ENCODE assay signal across 11 mouse cellular contexts in the genomic region with DNA sequence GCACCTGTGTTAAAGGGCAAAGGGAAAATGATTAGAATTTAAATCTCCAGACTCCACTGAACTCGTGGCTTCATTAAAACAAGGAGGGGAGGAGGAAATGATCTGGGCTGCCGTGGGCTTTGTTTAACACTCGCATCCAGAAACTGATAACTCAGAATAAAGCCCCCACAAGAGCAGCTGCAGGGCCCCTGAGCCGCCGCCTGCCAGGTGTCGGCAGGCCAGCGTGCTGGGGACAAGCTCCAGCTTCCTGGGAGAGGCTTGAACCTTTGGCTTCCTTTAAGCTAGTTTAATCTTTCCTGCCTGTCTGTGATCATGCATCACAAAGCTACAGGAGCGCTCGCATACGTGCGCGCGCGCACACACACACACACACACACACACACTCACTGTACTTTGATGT.
DNase-seq lines count a peak whose midpoint lies in the region; ATAC-seq and TF ChIP-seq lines count a peak whose summit lies in the region.
"Had no signal": no experiment of that assay in that cellular context is flagged by ENCODE, and none has a peak within 500 bp of the region (broad histone marks: within the 10 kb centered on the region; RNA-seq: fewer than 3 reads in every experiment).

No protein-coding gene starts in this region.

- 53% methylated on average over 14 of the region's 14 CpGs for WGBS in forebrain, embryonic 11.5 days
- WGBS in intestine, embryonic 16.5 days: 42% methylated on average over 14 of the region's 14 CpGs
- WGBS in neural tube, embryonic 14.5 days: 50% methylated on average over 14 of the region's 14 CpGs

- H3K36me3 ChIP-seq in forebrain, embryonic 11.5 days (ENCODE audit: control insufficient read depth, insufficient read depth, low read length): no peaks in the 10 kb centered on the region
- H3K36me3 ChIP-seq in intestine, embryonic 16.5 days (ENCODE audit: control insufficient read depth, insufficient read depth, low read length): no peaks in the 10 kb centered on the region
- no peaks in the 10 kb centered on the region for H3K36me3 ChIP-seq in neural tube, embryonic 14.5 days (ENCODE audit: control insufficient read depth, insufficient read depth, low read length)
- H3K36me3 ChIP-seq: G1E had no signal

- ATAC-seq in forebrain, embryonic 11.5 days (replicated peaks; ENCODE audit: low FRiP score): no peak; the same call in 1 of the 2 replicates
- ATAC-seq in intestine, embryonic 16.5 days: peak; percentile 29; the same call in 1 of the 2 replicates
- 0 out of 2 replicates have a peak, but pooled peaks have one; percentile 36 for ATAC-seq in neural tube, embryonic 14.5 days (ENCODE audit: low read depth)

- no peak for TF ChIP-seq POLR2A in brain, embryonic 14.5 days (IDR thresholded peaks at IDR 0.05; ENCODE audit: borderline replicate concordance, extremely low read depth, insufficient read depth, insufficient read length, poor library complexity, severe bottlenecking)

- H3K4me3 ChIP-seq in forebrain, embryonic 11.5 days (ENCODE audit: low read depth, low read length): no peak overlapping the region
- no peak overlapping the region for H3K4me3 ChIP-seq in intestine, embryonic 16.5 days (ENCODE audit: low read length)
- no peak overlapping the region for H3K4me3 ChIP-seq in neural tube, embryonic 14.5 days (ENCODE audit: low read depth, low read length)
- no peak overlapping the region for H3K4me3 ChIP-seq in gastrocnemius, adult 2 months

- 0 out of 2 replicates have a peak overlapping the region, but pooled peaks have one; percentile 44 for H3K27ac ChIP-seq in forebrain, embryonic 11.5 days (ENCODE audit: low read depth, low read length)
- no peak overlapping the region for H3K27ac ChIP-seq in intestine, embryonic 16.5 days (ENCODE audit: low read length)
- H3K27ac ChIP-seq in neural tube, embryonic 14.5 days (ENCODE audit: low read depth, low read length): peak overlapping the region; percentile 74
- H3K27ac ChIP-seq in gastrocnemius, adult 2 months: no peak overlapping the region
- H3K27ac ChIP-seq: liver, embryonic 14.5 days had no signal

- intact Hi-C loops in gastrocnemius, adult 2 months (cut with DNase I): no loop called here

- H3K4me1 ChIP-seq in forebrain, embryonic 11.5 days (replicated peaks; ENCODE audit: control insufficient read depth, insufficient read depth, low read length): peaks cover 25% of the 10 kb centered on the region
- peaks cover 11% of the 10 kb centered on the region for H3K4me1 ChIP-seq in intestine, embryonic 16.5 days (ENCODE audit: control insufficient read depth, insufficient read depth, low read length)
- H3K4me1 ChIP-seq in neural tube, embryonic 14.5 days (ENCODE audit: control insufficient read depth, insufficient read depth, low read length): peaks cover 56% of the 10 kb centered on the region

- H3K4me2 ChIP-seq in forebrain, embryonic 11.5 days (ENCODE audit: low read depth, low read length, severe bottlenecking): no peak overlapping the region
- no peak overlapping the region for H3K4me2 ChIP-seq in intestine, embryonic 16.5 days (ENCODE audit: low read depth, low read length)
- H3K4me2 ChIP-seq in neural tube, embryonic 14.5 days (ENCODE audit: low read depth, low read length): no peak overlapping the region

- no peaks in the 10 kb centered on the region for H3K9me3 ChIP-seq in forebrain, embryonic 11.5 days (ENCODE audit: control insufficient read depth, low read length)
- no peaks in the 10 kb centered on the region for H3K9me3 ChIP-seq in intestine, embryonic 16.5 days (ENCODE audit: control insufficient read depth, low read length)
- no peaks in the 10 kb centered on the region for H3K9me3 ChIP-seq in neural tube, embryonic 14.5 days (ENCODE audit: control insufficient read depth, low read length)
- H3K9me3 ChIP-seq: G1E had no signal

- H3K27me3 ChIP-seq in forebrain, embryonic 11.5 days (ENCODE audit: control insufficient read depth, insufficient read depth, low read length): no peaks in the 10 kb centered on the region
- H3K27me3 ChIP-seq in intestine, embryonic 16.5 days (replicated peaks; ENCODE audit: control insufficient read depth, insufficient read depth, low read length): no peaks in the 10 kb centered on the region
- H3K27me3 ChIP-seq in neural tube, embryonic 14.5 days (ENCODE audit: control insufficient read depth, insufficient read depth, low read length): no peaks in the 10 kb centered on the region

- TF ChIP-seq CTCF in brain, embryonic 14.5 days (IDR thresholded peaks at IDR 0.05; ENCODE audit: borderline replicate concordance, extremely low read depth, insufficient read depth, insufficient read length): no peak
- TF ChIP-seq CTCF in gastrocnemius, adult 2 months (IDR thresholded peaks at IDR 0.05): no peak

- peak; percentile 66 for DNase-seq in brain, embryonic 14.5 days (ENCODE audit: low read depth)
- DNase-seq in forebrain, embryonic 11.5 days (ENCODE audit: low spot score): no peak
- DNase-seq in gastrocnemius, adult 2 months: no peak
- no peak for DNase-seq in kidney, adult 18-20 months
- DNase-seq in lung, postnatal 14 days: no peak
- DNase-seq: adrenal gland, postnatal 10 days; cerebellum, adult 11-12 months had no signal

- H3K9ac ChIP-seq in forebrain, embryonic 11.5 days (ENCODE audit: low read length): no peak overlapping the region
- H3K9ac ChIP-seq in intestine, embryonic 16.5 days (ENCODE audit: low read depth, low read length): peak overlapping the region; percentile 27; the same call in 1 of the 2 replicates
- H3K9ac ChIP-seq in neural tube, embryonic 14.5 days (replicated peaks; ENCODE audit: low read depth, low read length): peak overlapping the region; percentile 8; the same call in 1 of the 2 replicates
- H3K9ac ChIP-seq: liver, embryonic 14.5 days had no signal

Comparison
In these comparisons a context has a peak if more than half of its experiments do, and no peak if none do; other contexts are left out.
1. H3K27ac ChIP-seq: peak in forebrain, embryonic 11.5 days (single experiment) and neural tube, embryonic 14.5 days (single experiment); none in intestine, embryonic 16.5 days (single experiment) and gastrocnemius, adult 2 months (single experiment).